Mouse (Mus musculus) spleen, postnatal 14 days (tissue): Measurements from ENCODE around the gene Galnt6.
A peak's percentile ranks its signal among the peaks of the same experiment; 100 is the strongest.
"Not testable (repeated sequence)": the region's sequence is repeated elsewhere in the genome, so short reads cannot be mapped to it uniquely, and the experiment has no call there.

ENCODE experiments used
- DNase-seq, 2 experiments: peaks; one replicate each; pipeline ENCODE4 v3.0.0; 2021 to 2022; ENCODE audit warnings: low spot score in 2 of 2

Gene Galnt6

GRCm38 (mm10) chr15:100729281-100729985 is at the start of gene Galnt6:
Galnt6 (minus strand) TSS chr15:100729376.
- peak; percentile 44 to 52 for DNase-seq

GRCm38 (mm10) chr15:100777020-100778016 is 48.1 kb upstream of the Galnt6 start:
- DNase-seq, result no peak

- DNase-seq, result no peak
Observed at GRCm38 (mm10) chr15:100776424-100776823, 47.2 kb upstream of the Galnt6 start.

- no peak for DNase-seq
Observed at GRCm38 (mm10) chr15:100775189-100776166, 46.3 kb upstream of the Galnt6 start.

- DNase-seq, result not testable (repeated sequence)
Observed at GRCm38 (mm10) chr15:100773859-100774258, 44.7 kb upstream of the Galnt6 start.

GRCm38 (mm10) chr15:100772685-100773084 is 43.5 kb upstream of the Galnt6 start:
- no peak for DNase-seq

- DNase-seq, result no peak
Observed at GRCm38 (mm10) chr15:100770338-100770737, 41.2 kb upstream of the Galnt6 start.

GRCm38 (mm10) chr15:100769023-100769422 is 39.8 kb upstream of the Galnt6 start:
- not testable (repeated sequence) for DNase-seq

- DNase-seq, result no peak
Observed at GRCm38 (mm10) chr15:100767851-100768250, 38.7 kb upstream of the Galnt6 start.

- DNase-seq, result no peak
Observed at GRCm38 (mm10) chr15:100766826-100767225, 37.6 kb upstream of the Galnt6 start.

- DNase-seq, result no peak
Observed at GRCm38 (mm10) chr15:100764163-100764951, 35.2 kb upstream of the Galnt6 start.

GRCm38 (mm10) chr15:100762649-100763048 is 33.5 kb upstream of the Galnt6 start:
- no peak for DNase-seq

- DNase-seq, result peak; percentile 71 to 79
Observed at GRCm38 (mm10) chr15:100761419-100762185, 32.4 kb upstream of the Galnt6 start, which contains the start of gene Slc4a8. Slc4a8 (plus strand) TSS chr15:100761747.

- DNase-seq, result no peak
Observed at GRCm38 (mm10) chr15:100761036-100761418, 31.9 kb upstream of the Galnt6 start.

- DNase-seq, result no peak
Observed at GRCm38 (mm10) chr15:100759286-100759685, 30.1 kb upstream of the Galnt6 start.

- DNase-seq, result peak in 1 of 2 experiments; percentile 37
Observed at GRCm38 (mm10) chr15:100757527-100757978, 28.4 kb upstream of the Galnt6 start.

GRCm38 (mm10) chr15:100755881-100756624 is 26.9 kb upstream of the Galnt6 start:
- DNase-seq, result no peak

- no peak for DNase-seq
Observed at GRCm38 (mm10) chr15:100755498-100755859, 26.3 kb upstream of the Galnt6 start.
